Mouse (Mus musculus): Measurements from ENCODE around the gene Ufd1.

DNA sequence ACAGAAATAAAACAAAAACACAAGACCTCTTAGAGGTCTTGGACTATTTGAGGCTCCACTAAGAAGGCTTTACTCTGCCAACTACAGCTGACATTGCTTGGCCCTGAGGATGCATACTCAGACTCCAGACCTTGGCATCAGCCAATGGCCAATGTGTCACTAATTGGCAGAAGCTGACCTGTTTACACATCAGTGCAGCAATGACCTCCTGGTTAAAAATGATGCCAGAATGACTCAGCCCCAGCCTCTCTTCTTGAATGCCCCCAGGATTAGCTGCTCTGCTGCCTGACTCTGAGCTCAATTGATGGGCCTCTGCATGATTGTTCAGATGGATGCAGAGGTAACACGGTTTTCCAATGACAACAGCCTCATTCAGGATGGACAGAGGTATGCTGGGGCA, 48.6 kb downstream of the Ufd1 start:
- TF ChIP-seq FLI1 (IDR thresholded peaks at IDR 0.05; ENCODE audit: low read length) = no peak
- TF ChIP-seq GATA1 (IDR thresholded peaks at IDR 0.05; ENCODE audit: borderline replicate concordance, low read length) = no peak

Data from megakaryocyte, embryonic 14.5 days (primary cell).